In genomic region chr2:25179566-25180217, GRCm38 (mm10) we compare ENCODE assay signal across 8 mouse cellular contexts. TPM values are rescaled to one million over a fixed set of nuclear protein-coding genes. Genes with fewer than 3 reads are reported as not detected.
DNase-seq lines count a peak whose midpoint lies in the region; ATAC-seq and TF ChIP-seq lines count a peak whose summit lies in the region.

No protein-coding gene starts in this region.

- H3K9ac ChIP-seq in lung, embryonic 14.5 days, result no peak overlapping the region
- H3K9ac ChIP-seq in forebrain, embryonic 11.5 days (ENCODE audit: low read length), result peak overlapping the region; percentile 93; the same call in 1 of the 2 replicates

- no peak for DNase-seq in lung, embryonic 14.5 days
- no peak for DNase-seq in lung, adult 18-20 months
- no peak for DNase-seq in forebrain, embryonic 11.5 days (ENCODE audit: low spot score)
- peak; percentile 35 for DNase-seq in limb, embryonic 10.5 days (ENCODE audit: low spot score)
- no peak for DNase-seq in gastrocnemius, postnatal 36 days

- no peak overlapping the region for H3K27ac ChIP-seq in lung, embryonic 14.5 days (ENCODE audit: low read depth)
- H3K27ac ChIP-seq in forebrain, embryonic 11.5 days (ENCODE audit: low read depth, low read length), result peak overlapping the region; percentile 44; the same call in 1 of the 2 replicates
- peak overlapping the region; percentile 75 for H3K27ac ChIP-seq in limb, embryonic 10.5 days
- peak overlapping the region; percentile 35 for H3K27ac ChIP-seq in olfactory bulb, adult 2 months (ENCODE audit: insufficient read depth, low read depth, low read length)

- TF ChIP-seq POLR2A in olfactory bulb, adult 2 months (IDR thresholded peaks at IDR 0.05; ENCODE audit: insufficient read depth, low read depth, low read length), result no peak

- H3K27me3 ChIP-seq in lung, embryonic 14.5 days (ENCODE audit: insufficient read depth, low read length), result peaks cover 59% of the 10 kb centered on the region
- no peaks in the 10 kb centered on the region for H3K27me3 ChIP-seq in forebrain, embryonic 11.5 days (ENCODE audit: control insufficient read depth, insufficient read depth, low read length)
- H3K27me3 ChIP-seq in limb, embryonic 10.5 days (ENCODE audit: low read depth, poor library complexity, severe bottlenecking), result peaks cover 97% of the 10 kb centered on the region

- H3K4me2 ChIP-seq in lung, embryonic 14.5 days, result peak overlapping the region; percentile 91
- peak overlapping the region; percentile 73 for H3K4me2 ChIP-seq in forebrain, embryonic 11.5 days (ENCODE audit: low read depth, low read length, severe bottlenecking)

- H3K36me3 ChIP-seq in lung, embryonic 14.5 days (ENCODE audit: insufficient read depth), result no peaks in the 10 kb centered on the region
- H3K36me3 ChIP-seq in forebrain, embryonic 11.5 days (ENCODE audit: control insufficient read depth, insufficient read depth, low read length), result peaks cover 2% of the 10 kb centered on the region; the same call in 1 of the 2 replicates
- no peaks in the 10 kb centered on the region for H3K36me3 ChIP-seq in limb, embryonic 10.5 days

- no peak for TF ChIP-seq CTCF in lung, embryonic 14.5 days (IDR thresholded peaks at IDR 0.05; ENCODE audit: low read depth)
- TF ChIP-seq CTCF in olfactory bulb, adult 2 months (IDR thresholded peaks at IDR 0.05; ENCODE audit: insufficient read depth, low read depth, low read length), result no peak

- H3K4me3 ChIP-seq in lung, embryonic 14.5 days (ENCODE audit: low read depth, low read length), result peak overlapping the region; percentile 62
- peak overlapping the region; percentile 88 for H3K4me3 ChIP-seq in forebrain, embryonic 11.5 days (ENCODE audit: low read depth, low read length)
- H3K4me3 ChIP-seq in limb, embryonic 10.5 days, result peak overlapping the region; percentile 64
- peak overlapping the region; percentile 53 for H3K4me3 ChIP-seq in olfactory bulb, adult 2 months (ENCODE audit: insufficient read depth, low read depth, low read length)

- WGBS in lung, embryonic 14.5 days, result 47% methylated on average over 15 of the region's 15 CpGs
- WGBS in forebrain, embryonic 11.5 days, result 34% methylated on average over 15 of the region's 15 CpGs
- 26% methylated on average over 15 of the region's 15 CpGs for WGBS in limb, embryonic 10.5 days
- 26% methylated on average over 15 of the region's 15 CpGs for WGBS in olfactory bulb, adult 2 months

- intact Hi-C loops in gastrocnemius, postnatal 36 days (cut with DNase I), result no loop called here

- H3K4me1 ChIP-seq in lung, embryonic 14.5 days (ENCODE audit: insufficient read depth), result peaks cover 15% of the 10 kb centered on the region
- H3K4me1 ChIP-seq in forebrain, embryonic 11.5 days (replicated peaks; ENCODE audit: control insufficient read depth, insufficient read depth, low read length), result peaks cover 51% of the 10 kb centered on the region
- peaks cover 78% of the 10 kb centered on the region for H3K4me1 ChIP-seq in limb, embryonic 10.5 days
- peaks cover 42% of the 10 kb centered on the region for H3K4me1 ChIP-seq in olfactory bulb, adult 2 months (ENCODE audit: control insufficient read depth, insufficient read depth, low read length)

- H3K9me3 ChIP-seq in lung, embryonic 14.5 days (ENCODE audit: low read depth, low read length), result no peaks in the 10 kb centered on the region
- H3K9me3 ChIP-seq in forebrain, embryonic 11.5 days (ENCODE audit: control insufficient read depth, low read length), result no peaks in the 10 kb centered on the region
- no peaks in the 10 kb centered on the region for H3K9me3 ChIP-seq in limb, embryonic 10.5 days (replicated peaks)

- ATAC-seq in lung, embryonic 14.5 days (ENCODE audit: insufficient read depth), result no peak
- ATAC-seq in forebrain, embryonic 11.5 days (replicated peaks; ENCODE audit: low FRiP score), result no peak
- no peak for ATAC-seq in erythroid progenitor cell, adult 5-6 weeks (replicated peaks; ENCODE audit: low FRiP score, poor library complexity, severe bottlenecking)
- no peak for ATAC-seq in megakaryocyte-erythroid progenitor cell, adult 5-6 weeks (replicated peaks; ENCODE audit: low FRiP score, low TSS enrichment, poor library complexity, severe bottlenecking)

RNA-seq across cellular contexts. Expression of gene Nrarp, which starts 0.9 kb away (rescaled TPM):
- 13.7 and 14.9 TPM in 2 replicates for polyA plus RNA-seq in lung, embryonic 14.5 days (2014; fragmentation: Nextera tagmentation; extraction: Ambion mirVana)
- polyA plus RNA-seq in forebrain, embryonic 11.5 days (2014; fragmentation: Nextera tagmentation; extraction: Ambion mirVana), result 63.6 and 72.1 TPM in 2 replicates
- 7.9 and 10.3 TPM in 2 replicates for polyA plus RNA-seq in limb, embryonic 10.5 days (2016; fragmentation: Nextera tagmentation; extraction: Ambion mirVana)
- polyA plus RNA-seq in olfactory bulb, adult 2 months (2012; ENCODE audit: insufficient read depth, insufficient read length, low replicate concordance, missing spikeins), result not detected in 2 replicates
- 0.42 TPM in 1 of 2 replicates, not detected in the other for total RNA-seq in erythroid progenitor cell, adult 5-6 weeks (2015; ENCODE audit: low replicate concordance)
- total RNA-seq in erythroid progenitor cell, adult 5-6 weeks (2017; ENCODE audit: low replicate concordance), result 0.64 and 3.0 TPM in 2 replicates
- total RNA-seq in megakaryocyte-erythroid progenitor cell, adult 5-6 weeks (2014; fragmentation: Nextera tagmentation), result 3.5 and 4.6 TPM in 2 replicates
- total RNA-seq in megakaryocyte-erythroid progenitor cell, adult 5-6 weeks (2017), result 1.3 and 2.4 TPM in 2 replicates
- total RNA-seq in gastrocnemius, postnatal 36 days (2021), result 1 to 10 TPM; 5.9 to 6.7 TPM

RNA-seq across cellular contexts. Expression of gene Tor4a, which starts 17.0 kb away (rescaled TPM):
- polyA plus RNA-seq in lung, embryonic 14.5 days (2014; fragmentation: Nextera tagmentation; extraction: Ambion mirVana), result 7.5 and 8.2 TPM in 2 replicates
- 1.3 and 1.5 TPM in 2 replicates for polyA plus RNA-seq in forebrain, embryonic 11.5 days (2014; fragmentation: Nextera tagmentation; extraction: Ambion mirVana)
- 3.2 TPM in 2 replicates for polyA plus RNA-seq in limb, embryonic 10.5 days (2016; fragmentation: Nextera tagmentation; extraction: Ambion mirVana)
- not detected in 2 replicates for polyA plus RNA-seq in olfactory bulb, adult 2 months (2012; ENCODE audit: insufficient read depth, insufficient read length, low replicate concordance, missing spikeins)
- 2.9 and 5.4 TPM in 2 replicates for total RNA-seq in erythroid progenitor cell, adult 5-6 weeks (2015; ENCODE audit: low replicate concordance)
- total RNA-seq in erythroid progenitor cell, adult 5-6 weeks (2017; ENCODE audit: low replicate concordance), result 0.30 and 2.2 TPM in 2 replicates
- 12.6 and 13.0 TPM in 2 replicates for total RNA-seq in megakaryocyte-erythroid progenitor cell, adult 5-6 weeks (2014; fragmentation: Nextera tagmentation)
- 8.0 and 11.8 TPM in 2 replicates for total RNA-seq in megakaryocyte-erythroid progenitor cell, adult 5-6 weeks (2017)
- 1 to 10 TPM in 1 of 2 experiments, under 1 TPM in 1; 0.54 to 1.2 TPM for total RNA-seq in gastrocnemius, postnatal 36 days (2021)

RNA-seq across cellular contexts. Expression of gene Nelfb, which starts 31.6 kb away (rescaled TPM):
- polyA plus RNA-seq in lung, embryonic 14.5 days (2014; fragmentation: Nextera tagmentation; extraction: Ambion mirVana), result 96.6 and 108 TPM in 2 replicates
- polyA plus RNA-seq in forebrain, embryonic 11.5 days (2014; fragmentation: Nextera tagmentation; extraction: Ambion mirVana), result 110 TPM in 2 replicates
- polyA plus RNA-seq in limb, embryonic 10.5 days (2016; fragmentation: Nextera tagmentation; extraction: Ambion mirVana), result 129 and 137 TPM in 2 replicates
- not detected in 2 replicates for polyA plus RNA-seq in olfactory bulb, adult 2 months (2012; ENCODE audit: insufficient read depth, insufficient read length, low replicate concordance, missing spikeins)
- 13.0 and 34.4 TPM in 2 replicates for total RNA-seq in erythroid progenitor cell, adult 5-6 weeks (2015; ENCODE audit: low replicate concordance)
- 15.2 and 29.9 TPM in 2 replicates for total RNA-seq in erythroid progenitor cell, adult 5-6 weeks (2017; ENCODE audit: low replicate concordance)
- 50.8 and 67.6 TPM in 2 replicates for total RNA-seq in megakaryocyte-erythroid progenitor cell, adult 5-6 weeks (2014; fragmentation: Nextera tagmentation)
- total RNA-seq in megakaryocyte-erythroid progenitor cell, adult 5-6 weeks (2017), result 26.4 and 28.2 TPM in 2 replicates
- total RNA-seq in gastrocnemius, postnatal 36 days (2021), result 10 to 100 TPM; 18.2 to 19.5 TPM

RNA-seq across cellular contexts. Expression of gene Stpg3, which starts 34.7 kb away (rescaled TPM):
- polyA plus RNA-seq in lung, embryonic 14.5 days (2014; fragmentation: Nextera tagmentation; extraction: Ambion mirVana), result not detected in 2 replicates
- polyA plus RNA-seq in forebrain, embryonic 11.5 days (2014; fragmentation: Nextera tagmentation; extraction: Ambion mirVana), result not detected in 2 replicates
- polyA plus RNA-seq in limb, embryonic 10.5 days (2016; fragmentation: Nextera tagmentation; extraction: Ambion mirVana), result 0.14 TPM in 1 of 2 replicates, not detected in the other
- polyA plus RNA-seq in olfactory bulb, adult 2 months (2012; ENCODE audit: insufficient read depth, insufficient read length, low replicate concordance, missing spikeins), result not detected in 2 replicates
- total RNA-seq in erythroid progenitor cell, adult 5-6 weeks (2015; ENCODE audit: low replicate concordance), result not detected in 2 replicates
- not detected in 2 replicates for total RNA-seq in erythroid progenitor cell, adult 5-6 weeks (2017; ENCODE audit: low replicate concordance)
- not detected in 2 replicates for total RNA-seq in megakaryocyte-erythroid progenitor cell, adult 5-6 weeks (2014; fragmentation: Nextera tagmentation)
- total RNA-seq in megakaryocyte-erythroid progenitor cell, adult 5-6 weeks (2017), result 3.2 TPM in 1 of 2 replicates, not detected in the other
- total RNA-seq in gastrocnemius, postnatal 36 days (2021), result not detected

RNA-seq across cellular contexts. Expression of gene Fam166a, which starts 38.9 kb away (rescaled TPM):
- polyA plus RNA-seq in lung, embryonic 14.5 days (2014; fragmentation: Nextera tagmentation; extraction: Ambion mirVana), result 0.47 TPM in 1 of 2 replicates, not detected in the other
- polyA plus RNA-seq in forebrain, embryonic 11.5 days (2014; fragmentation: Nextera tagmentation; extraction: Ambion mirVana), result 0.88 and 1.3 TPM in 2 replicates
- 1.0 TPM in 1 of 2 replicates, not detected in the other for polyA plus RNA-seq in limb, embryonic 10.5 days (2016; fragmentation: Nextera tagmentation; extraction: Ambion mirVana)
- polyA plus RNA-seq in olfactory bulb, adult 2 months (2012; ENCODE audit: insufficient read depth, insufficient read length, low replicate concordance, missing spikeins), result not detected in 2 replicates
- not detected in 2 replicates for total RNA-seq in erythroid progenitor cell, adult 5-6 weeks (2015; ENCODE audit: low replicate concordance)
- not detected in 2 replicates for total RNA-seq in erythroid progenitor cell, adult 5-6 weeks (2017; ENCODE audit: low replicate concordance)
- total RNA-seq in megakaryocyte-erythroid progenitor cell, adult 5-6 weeks (2014; fragmentation: Nextera tagmentation), result not detected in 2 replicates
- total RNA-seq in megakaryocyte-erythroid progenitor cell, adult 5-6 weeks (2017), result not detected in 2 replicates
- total RNA-seq in gastrocnemius, postnatal 36 days (2021), result not detected
